Mouse (Mus musculus) CD4-positive, CD25-positive, alpha-beta regulatory T cell, adult 9 weeks (primary cell): Measurements from ENCODE around the gene Sult2b1. TPM values are rescaled to one million over a fixed set of nuclear protein-coding genes. Genes with fewer than 3 reads are reported as not detected.

Experiments used
- polyA plus RNA-seq: library from polyadenylated mRNA; unstranded; fragments of 100-300 nt; shearing (Covaris generic); gene quantifications from one replicate; pipeline ENCODE4 v1.2.1, GENCODE M21; 2017

Sult2b1 gene
- polyA plus RNA-seq, 1 experiment from 2014 or later, result 3.8 TPM

Other genes with a start within 250 kb of the Sult2b1 start
- 1.2 TPM for gene Hsd17b14, start 229.8 kb downstream of the Sult2b1 start, polyA plus RNA-seq
- gene Bcat2, start 214.5 kb downstream of the Sult2b1 start, polyA plus RNA-seq, result 84.3 TPM
- not detected for gene Fgf21, start 169.2 kb downstream of the Sult2b1 start, polyA plus RNA-seq
- not detected for gene Fut1, start 167.4 kb downstream of the Sult2b1 start, polyA plus RNA-seq
- not detected for gene Izumo1, start 162.9 kb downstream of the Sult2b1 start, polyA plus RNA-seq
- 0.51 TPM for gene Rasip1, start 157.2 kb downstream of the Sult2b1 start, polyA plus RNA-seq
- 1.3 TPM for gene Mamstr, start 144.7 kb downstream of the Sult2b1 start, polyA plus RNA-seq
- 0.25 TPM for gene Fut2, start 118.3 kb downstream of the Sult2b1 start, polyA plus RNA-seq
- gene Ntn5, start 100.6 kb downstream of the Sult2b1 start, polyA plus RNA-seq, result not detected
- gene Sec1, start 90.3 kb downstream of the Sult2b1 start, polyA plus RNA-seq, result 0.16 TPM
- 8.2 TPM for gene Car11, start 84.8 kb downstream of the Sult2b1 start, polyA plus RNA-seq
- 11.2 TPM for gene Dbp, start 79.6 kb downstream of the Sult2b1 start, polyA plus RNA-seq
- gene Rpl18, start 69.2 kb downstream of the Sult2b1 start, polyA plus RNA-seq, result 2,128 TPM
- gene Sphk2, start 66.7 kb downstream of the Sult2b1 start, polyA plus RNA-seq, result 40.0 TPM
- gene Fam83e, start 63.5 kb downstream of the Sult2b1 start, polyA plus RNA-seq, result 0.35 TPM
- gene Spaca4, start 58.9 kb downstream of the Sult2b1 start, polyA plus RNA-seq, result not detected
- gene Lmtk3, start 931 bp downstream of the Sult2b1 start, polyA plus RNA-seq, result 0.07 TPM
- 25.0 TPM for gene Cyth2, start 29.9 kb upstream of the Sult2b1 start, polyA plus RNA-seq
- 0.11 TPM for gene Kcnj14, start 40.1 kb upstream of the Sult2b1 start, polyA plus RNA-seq
- 43.8 TPM for gene Grwd1, start 46.3 kb upstream of the Sult2b1 start, polyA plus RNA-seq
- gene Kdelr1, start 88.1 kb upstream of the Sult2b1 start, polyA plus RNA-seq, result 109 TPM
- 0.12 TPM for gene Grin2d, start 93.7 kb upstream of the Sult2b1 start, polyA plus RNA-seq
- 0.68 TPM for gene Syngr4, start 112.0 kb upstream of the Sult2b1 start, polyA plus RNA-seq
- gene Tmem143, start 112.3 kb upstream of the Sult2b1 start, polyA plus RNA-seq, result 9.2 TPM
- gene Emp3, start 136.7 kb upstream of the Sult2b1 start, polyA plus RNA-seq, result 777 TPM
- gene Ccdc114, start 139.4 kb upstream of the Sult2b1 start, polyA plus RNA-seq, result 2.3 TPM
- gene Abcc6, start 245.6 kb upstream of the Sult2b1 start, polyA plus RNA-seq, result not detected
- 23.2 TPM for gene Nomo1, start 249.0 kb upstream of the Sult2b1 start, polyA plus RNA-seq